Mouse (Mus musculus) embryo, embryonic 10 days (tissue): ENCODE results near the gene Hspb7.

Experiments used
- DNase-seq: peaks from one replicate; pipeline ENCODE4 v3.0.0-alpha.2; 2015; ENCODE audit warnings: low spot score

The Hspb7 gene

GRCm38 (mm10) chr4:141471491-141471890 is 50.9 kb downstream of the Hspb7 start:
- no peak for DNase-seq

GRCm38 (mm10) chr4:141472641-141473321 is 52.2 kb downstream of the Hspb7 start:
- DNase-seq, result no peak

- no peak for DNase-seq
Observed at GRCm38 (mm10) chr4:141474431-141474830, 53.9 kb downstream of the Hspb7 start.
